Mouse (Mus musculus) thymus, postnatal 0 days (tissue): ENCODE measurements at regions not wholly inside any gene's neighbourhood (a gene's known extent, or its start where the extent isn't known, plus 50 kb on each side); places are given as distances from the start of the nearest gene placed in this dataset.

Experiments
- DNase-seq: peaks from one replicate; pipeline ENCODE4 v3.0.0-alpha.2; 2015; ENCODE audit warnings: low spot score

- DNase-seq, result no peak
These were observed 231.0 kb downstream of the Clic5 start for GRCm38 (mm10) chr17:44419405-44419729.

GRCm38 (mm10) chr17:44420098-44421070 lies 232.0 kb downstream of the Clic5 start:
- no peak for DNase-seq

DNA sequence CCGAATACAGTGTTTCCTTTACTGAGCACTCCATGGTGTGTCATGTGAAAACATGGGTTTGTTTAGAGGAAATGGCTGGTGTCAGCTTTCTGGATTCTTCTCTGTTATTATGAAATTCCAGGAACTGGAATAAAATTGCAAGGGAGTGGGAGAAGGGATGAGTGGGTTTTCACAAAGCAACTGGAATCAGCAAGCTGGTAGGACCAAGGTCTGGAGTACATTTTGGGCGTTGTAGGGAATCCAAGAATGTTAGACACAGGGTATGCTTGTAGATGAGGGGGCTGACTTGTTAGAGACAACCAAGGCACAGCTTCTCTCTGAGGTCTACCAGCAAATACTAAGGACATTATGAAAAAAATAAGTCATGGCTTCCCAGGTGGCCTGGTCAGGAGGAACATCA lies 233.8 kb downstream of the Clic5 start:
- DNase-seq, result no peak

- DNase-seq, result no peak
These were observed 234.5 kb downstream of the Clic5 start for GRCm38 (mm10) chr17:44422865-44423264.

DNA sequence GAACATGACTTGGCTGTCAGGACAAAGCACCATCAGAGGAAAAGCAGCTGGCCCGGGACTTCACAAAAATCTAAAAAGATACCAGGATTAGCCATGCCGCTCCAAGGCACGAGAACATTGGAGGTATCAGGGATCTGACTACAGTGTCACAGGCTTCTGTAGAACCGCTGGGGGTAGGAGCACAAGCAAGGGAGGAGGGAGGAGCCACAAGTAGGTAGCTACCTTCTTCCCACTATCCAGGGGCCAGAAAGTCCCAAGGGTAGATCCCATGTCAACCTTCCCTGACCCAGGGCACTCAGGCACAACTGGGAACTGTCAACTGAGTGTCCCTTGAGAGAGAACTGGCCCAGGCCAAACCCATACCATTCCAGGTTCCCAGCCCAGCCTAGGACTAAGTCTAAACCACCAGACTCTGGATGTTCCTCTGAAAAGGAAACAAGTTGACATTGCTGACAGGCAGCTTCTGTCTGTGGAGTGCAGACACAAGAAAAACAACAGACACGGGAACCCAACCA lies 235.1 kb downstream of the Clic5 start:
- DNase-seq, result no peak

- peak; percentile 36 for DNase-seq
These were observed 244.3 kb downstream of the Clic5 start for GRCm38 (mm10) chr17:44432524-44433295.

GRCm38 (mm10) chr17:44433296-44433653 lies 244.9 kb downstream of the Clic5 start:
- DNase-seq, result no peak

DNA sequence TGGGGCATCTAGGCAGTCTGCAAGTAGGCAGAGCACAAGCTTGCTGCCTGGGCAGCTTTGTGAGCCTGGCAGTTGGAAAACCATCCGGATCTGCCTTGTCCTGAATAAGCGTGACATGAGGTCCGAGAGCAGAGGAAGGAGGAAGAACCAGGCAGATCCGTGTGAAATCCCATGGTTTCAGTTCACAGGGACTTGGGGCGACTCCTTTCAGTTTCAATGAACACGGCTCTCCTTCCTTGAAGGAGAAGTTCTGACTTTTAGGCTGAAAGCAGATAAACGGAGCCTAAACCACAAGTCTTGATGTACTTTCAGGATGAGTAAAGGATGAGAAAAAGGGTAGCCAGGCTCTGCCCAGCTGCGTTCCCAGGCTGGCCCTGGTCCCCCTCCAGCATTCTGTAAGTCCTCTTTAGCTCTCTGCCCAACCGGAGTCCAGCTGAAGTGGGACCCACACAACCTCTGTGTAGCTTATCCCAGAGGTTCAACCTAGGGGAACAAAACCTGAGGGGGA lies 248.2 kb downstream of the Clic5 start:
- no peak for DNase-seq

DNA sequence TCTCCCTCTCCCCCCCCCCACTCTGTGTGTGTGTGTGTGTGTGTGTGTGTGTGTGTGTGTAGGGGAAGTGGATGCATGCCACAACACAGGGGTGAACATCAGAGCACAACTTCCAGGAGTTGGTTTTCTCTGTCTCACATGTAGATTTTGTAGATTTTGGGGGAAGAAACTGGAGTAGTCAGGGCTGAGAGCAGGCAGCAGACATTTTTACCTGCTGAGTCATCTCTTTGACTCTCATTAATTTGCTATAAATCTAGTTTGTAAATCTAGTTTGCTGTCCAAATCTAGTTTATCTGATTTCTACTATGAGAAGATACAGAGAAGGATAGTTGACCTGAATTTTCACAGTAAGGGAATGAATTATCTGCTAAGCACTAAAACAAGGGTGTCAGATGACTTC lies 250.1 kb downstream of the Clic5 start:
- peak; percentile 2 for DNase-seq

GRCm38 (mm10) chr17:44443460-44443859 lies 255.1 kb downstream of the Clic5 start:
- DNase-seq, result no peak

DNA sequence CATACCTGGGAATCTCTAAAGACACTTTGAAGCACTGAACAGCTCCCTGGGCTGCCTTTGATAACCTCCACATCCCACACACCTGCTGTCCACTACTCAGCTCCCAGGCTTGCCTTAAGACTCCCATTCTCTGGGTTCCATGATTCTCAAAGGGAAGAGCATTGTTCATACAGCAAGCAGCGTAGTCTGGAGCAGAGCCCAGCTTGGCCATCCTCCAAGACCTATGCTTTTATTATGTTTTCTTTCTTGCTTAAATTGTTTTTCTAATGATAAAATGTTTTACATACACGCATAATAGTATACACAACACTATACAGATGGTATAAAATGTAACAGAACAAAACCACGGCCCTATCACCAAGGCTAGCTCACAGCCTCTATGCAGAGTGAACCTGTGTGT lies 257.0 kb downstream of the Clic5 start:
- no peak for DNase-seq
